Mouse (Mus musculus): Measurements from ENCODE around the gene Ugt1a10. TPM values are rescaled to one million over a fixed set of nuclear protein-coding genes. Genes with fewer than 3 reads are reported as not detected.
"Not testable (repeated sequence)": the region's sequence is repeated elsewhere in the genome, so short reads cannot be mapped to it uniquely, and the experiment has no call there.

The Ugt1a10 gene
- polyA plus RNA-seq, 1 experiment from 2014 or later, result not detected

- Histone ChIP-seq H3K9me3 (no peaks in the 10 kb centered on the region), H3K9ac (no peak overlapping the region), H3K27ac (replicated peaks) (no peak overlapping the region), H3K4me3 (no peak overlapping the region), H3K36me3 (no peaks in the 10 kb centered on the region), H3K27me3 (no peaks in the 10 kb centered on the region), H3K4me1 (replicated peaks) (no peaks in the 10 kb centered on the region), H3K4me2 (no peak overlapping the region)
- WGBS, result 83% methylated on average over 2 of the region's 2 CpGs
- ATAC-seq (ENCODE audit: low FRiP score, low read depth), result no peak
Observed at GRCm38 (mm10) chr1:88158430-88158829, 103.2 kb downstream of the Ugt1a10 start.

- H3K9me3 ChIP-seq, result no peaks in the 10 kb centered on the region
- H3K4me1 ChIP-seq (replicated peaks), result no peaks in the 10 kb centered on the region
- ATAC-seq (ENCODE audit: low FRiP score, low read depth), result no peak
- no peak within 1 kb of the TSS for H3K4me3 ChIP-seq
- H3K27ac ChIP-seq (replicated peaks), result no peak within 1 kb of the TSS
- 80% methylated on average over 5 of the region's 5 CpGs for WGBS
- no peaks in the 10 kb centered on the region for H3K27me3 ChIP-seq
- no peak within 1 kb of the TSS for H3K4me2 ChIP-seq
- no peak within 1 kb of the TSS for H3K9ac ChIP-seq
- no peaks in the 10 kb centered on the region for H3K36me3 ChIP-seq
Observed at GRCm38 (mm10) chr1:88165711-88166110, 110.5 kb downstream of the Ugt1a10 start, which contains the start of gene Ugt1a5. Ugt1a5 (plus strand) TSS chr1:88166012.

GRCm38 (mm10) chr1:88172190-88172589 is 117.0 kb downstream of the Ugt1a10 start:
- not testable (repeated sequence) for H3K4me1 ChIP-seq (replicated peaks); H3K4me3 ChIP-seq; H3K27ac ChIP-seq (replicated peaks); H3K9me3 ChIP-seq; H3K4me2 ChIP-seq; H3K36me3 ChIP-seq; H3K27me3 ChIP-seq; H3K9ac ChIP-seq; ATAC-seq (ENCODE audit: low FRiP score, low read depth)
- 87% methylated on average over 6 of the region's 7 CpGs for WGBS

GRCm38 (mm10) chr1:88179657-88180056 is 124.5 kb downstream of the Ugt1a10 start:
- Histone ChIP-seq H3K27ac (replicated peaks) (no peak overlapping the region), H3K9me3 (no peaks in the 10 kb centered on the region; the same call in 1 of the 2 replicates), H3K36me3 (no peaks in the 10 kb centered on the region), H3K27me3 (no peaks in the 10 kb centered on the region), H3K4me1 (replicated peaks) (no peaks in the 10 kb centered on the region), H3K9ac (no peak overlapping the region), H3K4me3 (no peak overlapping the region), H3K4me2 (no peak overlapping the region)
- no peak for ATAC-seq (ENCODE audit: low FRiP score, low read depth)
- 92% methylated on average over 1 of the region's 1 CpGs for WGBS

- no peak overlapping the region for H3K27ac ChIP-seq (replicated peaks)
- WGBS, result 86% methylated on average over 5 of the region's 5 CpGs
Observed at GRCm38 (mm10) chr1:88186325-88186935, 131.2 kb downstream of the Ugt1a10 start.

GRCm38 (mm10) chr1:88192136-88192535 is 136.9 kb downstream of the Ugt1a10 start:
- Histone ChIP-seq H3K4me2 (no peak overlapping the region), H3K4me1 (replicated peaks) (no peaks in the 10 kb centered on the region), H3K4me3 (no peak overlapping the region), H3K36me3 (no peaks in the 10 kb centered on the region), H3K9ac (no peak overlapping the region), H3K27me3 (no peaks in the 10 kb centered on the region), H3K9me3 (no peaks in the 10 kb centered on the region), H3K27ac (replicated peaks) (no peak overlapping the region)
- WGBS, result 70% methylated on average over 3 of the region's 3 CpGs
- ATAC-seq (ENCODE audit: low FRiP score, low read depth), result no peak

More at GRCm38 (mm10) chr1:88186325-88186935, 131.2 kb downstream of the Ugt1a10 start:
- Histone ChIP-seq H3K9ac (no peak overlapping the region), H3K27me3 (no peaks in the 10 kb centered on the region), H3K4me3 (no peak overlapping the region), H3K4me2 (no peak overlapping the region), H3K4me1 (replicated peaks) (no peaks in the 10 kb centered on the region), H3K9me3 (no peaks in the 10 kb centered on the region), H3K36me3 (no peaks in the 10 kb centered on the region)
- ATAC-seq (ENCODE audit: low FRiP score, low read depth), result no peak

- ATAC-seq (ENCODE audit: low FRiP score, low read depth), result no peak
- WGBS, result 91% methylated on average over 1 of the region's 1 CpGs
- no peaks in the 10 kb centered on the region for H3K36me3 ChIP-seq
- H3K4me3 ChIP-seq, result no peak overlapping the region
- no peak overlapping the region for H3K9ac ChIP-seq
- H3K4me2 ChIP-seq, result no peak overlapping the region
- no peaks in the 10 kb centered on the region for H3K27me3 ChIP-seq
- no peaks in the 10 kb centered on the region for H3K4me1 ChIP-seq (replicated peaks)
- H3K9me3 ChIP-seq, result no peaks in the 10 kb centered on the region
- H3K27ac ChIP-seq (replicated peaks), result no peak overlapping the region
Observed at GRCm38 (mm10) chr1:88195687-88196086, 140.5 kb downstream of the Ugt1a10 start.

- H3K27me3 ChIP-seq, result no peaks in the 10 kb centered on the region
- no peaks in the 10 kb centered on the region for H3K4me1 ChIP-seq (replicated peaks)
- no peak overlapping the region for H3K4me3 ChIP-seq
- H3K4me2 ChIP-seq, result no peak overlapping the region
- no peak overlapping the region for H3K27ac ChIP-seq (replicated peaks)
- 81% methylated on average over 3 of the region's 3 CpGs for WGBS
- H3K9ac ChIP-seq, result no peak overlapping the region
- no peaks in the 10 kb centered on the region for H3K36me3 ChIP-seq
- no peak for ATAC-seq (ENCODE audit: low FRiP score, low read depth)
- H3K9me3 ChIP-seq, result no peaks in the 10 kb centered on the region
Observed at GRCm38 (mm10) chr1:88197443-88197842, 142.3 kb downstream of the Ugt1a10 start.

GRCm38 (mm10) chr1:88199996-88200395 is 144.8 kb downstream of the Ugt1a10 start:
- Histone ChIP-seq H3K27ac (replicated peaks) (no peak overlapping the region), H3K4me2 (no peak overlapping the region), H3K9ac (no peak overlapping the region), H3K4me1 (replicated peaks) (no peaks in the 10 kb centered on the region), H3K27me3 (no peaks in the 10 kb centered on the region), H3K9me3 (0 out of 2 replicates have a peak, but pooled peaks cover 8% of the 10 kb centered on the region), H3K4me3 (no peak overlapping the region), H3K36me3 (peaks cover 8% of the 10 kb centered on the region; the same call in 1 of the 2 replicates)
- ATAC-seq (ENCODE audit: low FRiP score, low read depth), result no peak
- 72% methylated on average over 2 of the region's 2 CpGs for WGBS

- 0 out of 2 replicates have a peak, but pooled peaks cover 8% of the 10 kb centered on the region for H3K9me3 ChIP-seq
- H3K27ac ChIP-seq (replicated peaks), result no peak within 1 kb of the TSS
- no peak within 1 kb of the TSS for H3K4me3 ChIP-seq
- H3K36me3 ChIP-seq, result peaks cover 8% of the 10 kb centered on the region; the same call in 1 of the 2 replicates
- H3K4me2 ChIP-seq, result no peak within 1 kb of the TSS
- H3K9ac ChIP-seq, result no peak within 1 kb of the TSS
- no peak for ATAC-seq (ENCODE audit: low FRiP score, low read depth)
- peaks cover 3% of the 10 kb centered on the region; the same call in 1 of the 2 replicates for H3K4me1 ChIP-seq (replicated peaks)
- H3K27me3 ChIP-seq, result no peaks in the 10 kb centered on the region
- WGBS, result 83% methylated on average over 7 of the region's 7 CpGs
Observed at GRCm38 (mm10) chr1:88200456-88200855, 145.3 kb downstream of the Ugt1a10 start, which contains the start of gene Ugt1a2. Ugt1a2 (plus strand) TSS chr1:88200601.

- WGBS, result 6% methylated on average over 62 of the region's 62 CpGs
- Histone ChIP-seq H3K4me1 (replicated peaks) (peaks cover 8% of the 10 kb centered on the region), H3K4me3 (peak within 1 kb of the TSS; percentile 46), H3K9me3 (0 out of 2 replicates have a peak, but pooled peaks cover 8% of the 10 kb centered on the region), H3K9ac (peak within 1 kb of the TSS; percentile 55), H3K36me3 (peaks cover 8% of the 10 kb centered on the region; the same call in 1 of the 2 replicates), H3K27me3 (no peaks in the 10 kb centered on the region), H3K4me2 (peak within 1 kb of the TSS; percentile 77), H3K27ac (replicated peaks) (peak within 1 kb of the TSS; percentile 57; the same call in 1 of the 2 replicates)
- ATAC-seq (ENCODE audit: low FRiP score, low read depth), result peak; percentile 100
Observed at GRCm38 (mm10) chr1:88205294-88205922, 150.2 kb downstream of the Ugt1a10 start, which contains the start of gene Dnajb3. Dnajb3 (minus strand) TSS chr1:88205782.

- no peak overlapping the region for H3K27ac ChIP-seq (replicated peaks)
- H3K4me2 ChIP-seq, result no peak overlapping the region
- H3K36me3 ChIP-seq, result peaks cover 8% of the 10 kb centered on the region; the same call in 1 of the 2 replicates
- WGBS, result 84% methylated on average over 2 of the region's 2 CpGs
- no peak overlapping the region for H3K4me3 ChIP-seq
- peaks cover 15% of the 10 kb centered on the region for H3K9me3 ChIP-seq
- peaks cover 8% of the 10 kb centered on the region for H3K4me1 ChIP-seq (replicated peaks)
- no peaks in the 10 kb centered on the region for H3K27me3 ChIP-seq
- no peak overlapping the region for H3K9ac ChIP-seq
- no peak for ATAC-seq (ENCODE audit: low FRiP score, low read depth)
Observed at GRCm38 (mm10) chr1:88206843-88207479, 151.8 kb downstream of the Ugt1a10 start.
